Comparison of ENCODE assay signal across 8 mouse cellular contexts in genomic region chr2:75977752-75978368, GRCm38 (mm10). TPM values are rescaled to one million over a fixed set of nuclear protein-coding genes. Genes with fewer than 3 reads are reported as not detected.
DNase-seq lines count a peak whose midpoint lies in the region; ATAC-seq and TF ChIP-seq lines count a peak whose summit lies in the region.
"Not testable (repeated sequence)": the region's sequence is repeated elsewhere in the genome, so short reads cannot be mapped to it uniquely, and the experiment has no call there.

Ttc30a2 (minus strand) TSS chr2:75978170.

- not testable (repeated sequence) for H3K79me2 ChIP-seq in heart, adult 2 months (replicated peaks; ENCODE audit: control insufficient read depth, insufficient read depth, low read length)

- not testable (repeated sequence) for H3K27me3 ChIP-seq in ES-Bruce4 (ENCODE audit: control insufficient read depth, insufficient read depth, low read length, poor library complexity, severe bottlenecking); heart, adult 2 months (ENCODE audit: control insufficient read depth, insufficient read depth, low read length); hindbrain, embryonic 12.5 days; liver, postnatal 0 days (ENCODE audit: insufficient read depth, low read length); midbrain, embryonic 16.5 days (ENCODE audit: control insufficient read depth, insufficient read depth, low read depth, low read length); stomach, embryonic 15.5 days (replicated peaks)

- not testable (repeated sequence) for TF ChIP-seq EP300 in ES-Bruce4 (IDR thresholded peaks at IDR 0.05; ENCODE audit: insufficient read depth, low read depth, low read length); heart, adult 2 months (IDR thresholded peaks at IDR 0.05; ENCODE audit: insufficient read depth, low read depth, low read length)
- peak; percentile 78 for TF ChIP-seq EP300 in liver, postnatal 0 days (IDR thresholded peaks at IDR 0.05; ENCODE audit: low read depth)

- not testable (repeated sequence) for H3K9ac ChIP-seq in ES-Bruce4 (ENCODE audit: low read depth, poor library complexity, severe bottlenecking); heart, adult 2 months (ENCODE audit: low read depth, low read length); hindbrain, embryonic 12.5 days; liver, postnatal 0 days (replicated peaks); midbrain, embryonic 16.5 days (ENCODE audit: low read depth, low read length); stomach, embryonic 15.5 days

- H3K36me3 ChIP-seq in ES-Bruce4 (ENCODE audit: control insufficient read depth, insufficient read depth, low read length, poor library complexity, severe bottlenecking); heart, adult 2 months (ENCODE audit: control insufficient read depth, insufficient read depth, low read length); hindbrain, embryonic 12.5 days; liver, postnatal 0 days (replicated peaks; ENCODE audit: insufficient read depth, low read length); midbrain, embryonic 16.5 days (ENCODE audit: control insufficient read depth, insufficient read depth, low read length); stomach, embryonic 15.5 days: not testable (repeated sequence)

- not testable (repeated sequence) for H3K27ac ChIP-seq in ES-Bruce4 (ENCODE audit: insufficient read depth, low read length); heart, adult 2 months; hindbrain, embryonic 12.5 days; liver, postnatal 0 days (ENCODE audit: low read depth); midbrain, embryonic 16.5 days (ENCODE audit: low read length); stomach, embryonic 15.5 days

- TF ChIP-seq CTCF in ES-Bruce4 (IDR thresholded peaks at IDR 0.05; ENCODE audit: low read depth, low read length); heart, adult 2 months (IDR thresholded peaks at IDR 0.05); liver, postnatal 0 days (IDR thresholded peaks at IDR 0.05; ENCODE audit: low read depth): not testable (repeated sequence)

- not testable (repeated sequence) for H3K9me3 ChIP-seq in ES-Bruce4 (replicated peaks; ENCODE audit: control insufficient read depth, insufficient read depth, low read length, poor library complexity, severe bottlenecking); hindbrain, embryonic 12.5 days (replicated peaks); liver, postnatal 0 days (ENCODE audit: low read length); midbrain, embryonic 16.5 days (replicated peaks; ENCODE audit: control insufficient read depth, low read length, poor library complexity, severe bottlenecking); stomach, embryonic 15.5 days

- ATAC-seq in common myeloid progenitor, adult 5-6 weeks (replicated peaks; ENCODE audit: low read depth, poor library complexity, severe bottlenecking) = peak; percentile 43
- not testable (repeated sequence) for ATAC-seq in hindbrain, embryonic 12.5 days (ENCODE audit: low FRiP score)
- ATAC-seq in liver, postnatal 0 days = peak; percentile 42
- 0 out of 2 replicates have a peak, but pooled peaks have one; percentile 31 for ATAC-seq in midbrain, embryonic 16.5 days
- ATAC-seq in stomach, embryonic 15.5 days (ENCODE audit: insufficient read depth, low FRiP score, low read depth) = peak; percentile 36; the same call in 1 of the 2 replicates

- not testable (repeated sequence) for H3K4me1 ChIP-seq in ES-Bruce4 (ENCODE audit: control insufficient read depth, insufficient read depth, low read length); heart, adult 2 months (ENCODE audit: control insufficient read depth, insufficient read depth, low read length); hindbrain, embryonic 12.5 days; liver, postnatal 0 days (ENCODE audit: insufficient read depth); midbrain, embryonic 16.5 days (ENCODE audit: control insufficient read depth, insufficient read depth, low read length); stomach, embryonic 15.5 days

- 19% methylated on average over 21 of the region's 24 CpGs for WGBS in heart, adult 2 months
- 22% methylated on average over 20 of the region's 24 CpGs for WGBS in hindbrain, embryonic 12.5 days
- WGBS in liver, postnatal 0 days (ENCODE audit: insufficient replicate concordance) = 32% methylated on average over 17 of the region's 24 CpGs
- 23% methylated on average over 19 of the region's 24 CpGs for WGBS in midbrain, embryonic 16.5 days
- WGBS in stomach, embryonic 15.5 days = 31% methylated on average over 20 of the region's 24 CpGs

- intact Hi-C loops in heart, adult 2 months (cut with DNase I) = not testable (repeated sequence)

- TF ChIP-seq POLR2A in ES-Bruce4 (IDR thresholded peaks at IDR 0.05; ENCODE audit: insufficient read depth, low read length); heart, adult 2 months (IDR thresholded peaks at IDR 0.05; ENCODE audit: insufficient read depth, low read depth, low read length): not testable (repeated sequence)

- peak within 1 kb of the TSS; percentile 43; the same call in 1 of the 2 replicates for H3K4me3 ChIP-seq in ES-Bruce4 (ENCODE audit: low read depth, low read length)
- H3K4me3 ChIP-seq in heart, adult 2 months; hindbrain, embryonic 12.5 days; liver, postnatal 0 days (ENCODE audit: low read depth, low read length); midbrain, embryonic 16.5 days (ENCODE audit: low read depth, low read length); stomach, embryonic 15.5 days (replicated peaks): not testable (repeated sequence)

- peak; percentile 37 to 45 for DNase-seq in heart, adult 2 months
- DNase-seq in kidney, postnatal 10 days = peak; percentile 62
- DNase-seq in liver, postnatal 0 days = peak; percentile 43

- H3K4me2 ChIP-seq in hindbrain, embryonic 12.5 days (replicated peaks) = peak within 1 kb of the TSS; percentile 19; the same call in 1 of the 2 replicates
- not testable (repeated sequence) for H3K4me2 ChIP-seq in liver, postnatal 0 days (ENCODE audit: low read depth, low read length); stomach, embryonic 15.5 days
- H3K4me2 ChIP-seq in midbrain, embryonic 16.5 days (ENCODE audit: low read length) = 0 out of 2 replicates have a peak within 1 kb of the TSS, but pooled peaks have one; percentile 9

RNA-seq across cellular contexts. Expression of gene Ttc30a2, which starts in this region (rescaled TPM):
- not detected in 2 replicates for polyA plus RNA-seq in ES-Bruce4 (2011; ENCODE audit: insufficient read depth, insufficient read length, low read depth, missing spikeins)
- total RNA-seq in common myeloid progenitor, adult 5-6 weeks (2017) = not detected in 2 replicates
- total RNA-seq in heart, adult 2 months (2021) = 1 to 10 TPM; 2.3 TPM
- 0.76 and 1.7 TPM in 2 replicates for polyA plus RNA-seq in heart, adult 2 months (2012; rRNA removed)
- 0.76 and 1.2 TPM in 2 replicates for polyA plus RNA-seq in hindbrain, embryonic 12.5 days (2016; fragmentation: Nextera tagmentation; extraction: Ambion mirVana)
- polyA plus RNA-seq in liver, postnatal 0 days (2015; fragmentation: Nextera tagmentation; extraction: Ambion mirVana) = 0.22 and 0.26 TPM in 2 replicates
- 0.78 and 1.2 TPM in 2 replicates for polyA plus RNA-seq in midbrain, embryonic 16.5 days (2015; fragmentation: Nextera tagmentation; extraction: Ambion mirVana)
- polyA plus RNA-seq in stomach, embryonic 15.5 days (2015; fragmentation: Nextera tagmentation; extraction: Ambion mirVana) = 0.19 and 0.37 TPM in 2 replicates

Comparison
In these comparisons a context has a peak if more than half of its experiments do, and no peak if none do; other contexts are left out.
1. Peak in ATAC-seq in common myeloid progenitor, adult 5-6 weeks; RNA of the gene not detected or under 1 TPM.
2. Peak in DNase-seq and ATAC-seq in liver, postnatal 0 days; RNA of the gene not detected or under 1 TPM.
3. Peak in ATAC-seq in stomach, embryonic 15.5 days; RNA of the gene not detected or under 1 TPM.